8 mouse cellular contexts compared by ENCODE assay signal in genomic region chr16:31492921-31493549, GRCm38 (mm10).
DNase-seq lines count a peak whose midpoint lies in the region; ATAC-seq and TF ChIP-seq lines count a peak whose summit lies in the region.

No protein-coding gene starts in this region.

- no peaks in the 10 kb centered on the region for H3K9me3 ChIP-seq in kidney, embryonic 16.5 days (ENCODE audit: low read length)

- no peak for TF ChIP-seq CTCF in kidney, adult 2 months (conservative IDR thresholded peaks at IDR 0.05; ENCODE audit: insufficient read depth, insufficient read length, low read depth, low read length)
- no peak for TF ChIP-seq CTCF in cerebellum, adult 2 months (IDR thresholded peaks at IDR 0.05; ENCODE audit: borderline replicate concordance, insufficient read depth, low read depth, low read length)

- 0 out of 2 replicates have a peak, but pooled peaks cover 2% of the 10 kb centered on the region for H3K4me1 ChIP-seq in kidney, adult 2 months (ENCODE audit: control insufficient read depth, insufficient read depth, low read length)
- peaks cover 36% of the 10 kb centered on the region for H3K4me1 ChIP-seq in cerebellum, adult 2 months (ENCODE audit: control insufficient read depth, insufficient read depth, low read length)
- peaks cover 9% of the 10 kb centered on the region for H3K4me1 ChIP-seq in kidney, embryonic 16.5 days (ENCODE audit: insufficient read depth, low read length)

- H3K36me3 ChIP-seq in kidney, adult 2 months (ENCODE audit: control insufficient read depth, insufficient read depth, low read length), result no peaks in the 10 kb centered on the region
- no peaks in the 10 kb centered on the region for H3K36me3 ChIP-seq in kidney, embryonic 16.5 days (ENCODE audit: insufficient read depth, low read length)

- H3K27ac ChIP-seq in kidney, adult 2 months (ENCODE audit: insufficient read depth, low read depth, low read length), result no peak overlapping the region
- peak overlapping the region; percentile 4 for H3K27ac ChIP-seq in cerebellum, adult 2 months (ENCODE audit: insufficient read depth, low read length)
- H3K27ac ChIP-seq in kidney, embryonic 16.5 days (ENCODE audit: low read length), result no peak overlapping the region

- H3K4me2 ChIP-seq in kidney, embryonic 16.5 days (replicated peaks; ENCODE audit: low read depth, low read length), result no peak overlapping the region

- no peak for TF ChIP-seq POLR2A in kidney, adult 2 months (IDR thresholded peaks at IDR 0.05; ENCODE audit: low read depth, low read length)
- TF ChIP-seq POLR2A in cerebellum, adult 2 months (IDR thresholded peaks at IDR 0.05; ENCODE audit: borderline replicate concordance, insufficient read depth, low read length), result no peak

- no peaks in the 10 kb centered on the region for H3K27me3 ChIP-seq in kidney, adult 2 months (replicated peaks; ENCODE audit: control insufficient read depth, insufficient read depth, low read length)
- H3K27me3 ChIP-seq in cerebellum, adult 2 months (ENCODE audit: control insufficient read depth, insufficient read depth, low read length), result no peaks in the 10 kb centered on the region
- H3K27me3 ChIP-seq in kidney, embryonic 16.5 days (ENCODE audit: insufficient read depth, low read length), result no peaks in the 10 kb centered on the region

- 61% methylated on average over 12 of the region's 12 CpGs for WGBS in kidney, adult 2 months
- 44% methylated on average over 12 of the region's 12 CpGs for WGBS in cerebellum, adult 2 months
- 44% methylated on average over 12 of the region's 12 CpGs for WGBS in kidney, embryonic 16.5 days

- peak; percentile 2 for DNase-seq in kidney, adult 2 months
- DNase-seq in kidney, adult 8-10 months, result no peak
- DNase-seq in cerebellum, adult 2 months, result peak; percentile 71 to 80
- peak; percentile 91 for DNase-seq in gonadal fat pad, adult 2 months (ENCODE audit: low read depth)
- peak; percentile 17 for DNase-seq in lung, postnatal 36 days
- no peak for DNase-seq in right cerebral cortex, postnatal 25 days
- DNase-seq in right cerebral cortex, postnatal 4 days, result no peak

- H3K9ac ChIP-seq in kidney, embryonic 16.5 days (replicated peaks; ENCODE audit: low read length), result no peak overlapping the region

- no peak for ATAC-seq in kidney, embryonic 16.5 days (ENCODE audit: low FRiP score, low TSS enrichment)

- H3K4me3 ChIP-seq in kidney, adult 2 months (ENCODE audit: insufficient read depth, low read depth, low read length), result no peak overlapping the region
- H3K4me3 ChIP-seq in cerebellum, adult 2 months (replicated peaks; ENCODE audit: insufficient read depth, low read depth, low read length), result no peak overlapping the region
- no peak overlapping the region for H3K4me3 ChIP-seq in kidney, embryonic 16.5 days (ENCODE audit: low read length)

Comparison
In these comparisons a context has a peak if more than half of its experiments do, and no peak if none do; other contexts are left out.
1. DNase-seq: peak in kidney, adult 2 months (single experiment), cerebellum, adult 2 months (2 of 2), gonadal fat pad, adult 2 months (single experiment) and lung, postnatal 36 days (single experiment); none in kidney, adult 8-10 months (0 of 2), right cerebral cortex, postnatal 25 days (single experiment) and right cerebral cortex, postnatal 4 days (single experiment).